ENCODE assay signal across 10 mouse cellular contexts in the genomic region with DNA sequence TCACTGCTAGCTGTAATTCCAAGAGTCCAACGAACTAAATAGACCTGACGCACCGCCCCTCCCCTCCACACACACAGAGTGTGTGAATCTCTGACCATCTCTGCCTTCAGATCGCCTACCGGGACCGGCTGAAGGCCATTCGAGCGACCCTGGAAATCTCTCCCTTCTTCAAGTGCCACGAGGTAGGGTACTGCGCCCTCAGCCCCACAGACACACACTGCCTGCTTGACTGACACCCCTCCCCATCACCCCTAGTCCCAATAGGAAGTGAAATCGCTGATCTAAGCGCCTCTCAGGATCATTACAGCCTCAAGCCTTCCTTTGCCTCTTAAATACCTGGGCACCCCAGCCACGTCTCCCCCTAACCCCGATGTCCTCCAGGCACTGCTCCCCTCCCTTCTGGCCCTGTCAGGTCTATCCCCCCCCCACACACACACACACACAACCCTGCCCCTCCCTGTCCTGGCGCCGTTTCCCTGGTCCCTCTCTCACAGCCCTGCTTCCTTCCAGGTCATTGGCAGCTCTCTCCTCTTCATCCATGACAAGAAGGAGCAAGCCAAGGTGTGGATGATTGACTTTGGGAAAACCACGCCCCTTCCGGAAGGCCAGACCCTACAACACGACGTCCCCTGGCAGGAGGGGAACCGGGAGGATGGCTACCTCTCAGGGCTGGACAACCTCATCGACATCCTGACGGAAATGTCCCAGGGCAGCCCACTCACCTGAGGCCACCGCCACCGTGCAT.
DNase-seq lines count a peak whose midpoint lies in the region; ATAC-seq and TF ChIP-seq lines count a peak whose summit lies in the region.
"Had no signal": no experiment of that assay in that cellular context is flagged by ENCODE, and none has a peak within 500 bp of the region (broad histone marks: within the 10 kb centered on the region; RNA-seq: fewer than 3 reads in every experiment).

No protein-coding gene starts in this region.

- no peak for TF ChIP-seq RAD21 in CH12.LX (IDR thresholded peaks at IDR 0.05; ENCODE audit: low read depth, low read length)

- no peaks in the 10 kb centered on the region for H3K9me3 ChIP-seq in heart, embryonic 14.5 days (ENCODE audit: control insufficient read depth, low read length)
- H3K9me3 ChIP-seq in CH12.LX (replicated peaks; ENCODE audit: low read length): no peaks in the 10 kb centered on the region
- H3K9me3 ChIP-seq in forebrain, embryonic 11.5 days (ENCODE audit: control insufficient read depth, low read length): no peaks in the 10 kb centered on the region
- H3K9me3 ChIP-seq in midbrain, embryonic 10.5 days (replicated peaks): no peaks in the 10 kb centered on the region
- H3K9me3 ChIP-seq: embryonic facial prominence, embryonic 15.5 days had no signal

- no peak overlapping the region for H3K4me3 ChIP-seq in heart, embryonic 14.5 days (ENCODE audit: control insufficient read depth in 1 of 2, insufficient read depth in 1 of 2, low read depth in 1 of 2, low read length in 2 of 2)
- H3K4me3 ChIP-seq in CH12.LX (replicated peaks in 1 of 3; ENCODE audit: low read depth in 2 of 3, low read length in 2 of 3, poor library complexity in 1 of 3): peak overlapping the region in 1 of 3 experiments; percentile 7
- H3K4me3 ChIP-seq in forebrain, embryonic 11.5 days (ENCODE audit: low read depth, low read length): no peak overlapping the region
- H3K4me3 ChIP-seq in midbrain, embryonic 10.5 days: peak overlapping the region; percentile 9; the same call in 1 of the 2 replicates
- H3K4me3 ChIP-seq: embryonic facial prominence, embryonic 15.5 days had no signal

- H3K79me2 ChIP-seq in CH12.LX (replicated peaks; ENCODE audit: control insufficient read depth, extremely low read depth, insufficient read depth, poor library complexity, severe bottlenecking): no peaks in the 10 kb centered on the region

- TF ChIP-seq POLR2A in CH12.LX (IDR thresholded peaks at IDR 0.05; ENCODE audit: low read depth, low read length): no peak

- H3K9ac ChIP-seq in heart, embryonic 14.5 days (ENCODE audit: low read length): no peak overlapping the region
- no peak overlapping the region for H3K9ac ChIP-seq in CH12.LX (ENCODE audit: insufficient read depth, low read depth)
- H3K9ac ChIP-seq in forebrain, embryonic 11.5 days (ENCODE audit: low read length): no peak overlapping the region; the same call in 1 of the 2 replicates
- H3K9ac ChIP-seq: embryonic facial prominence, embryonic 15.5 days had no signal

- in situ Hi-C loops in CH12.LX (cut with MboI; ENCODE audit: low pct_ligation_motif_present, low pct_unique_long_range_greater_than_20kb, low sequenced_read_pairs): loop anchor here (25.0 kb wide), 1 partner anchor 559 kb away; no protein-coding TSS in a partner anchor

- TF ChIP-seq EP300 in CH12.LX (IDR thresholded peaks at IDR 0.05; ENCODE audit: low read length): no peak

- H3K27ac ChIP-seq in heart, embryonic 14.5 days (replicated peaks in 1 of 2; ENCODE audit: control insufficient read depth in 1 of 2, insufficient read depth in 1 of 2, low read depth in 2 of 2, low read length in 2 of 2): peak overlapping the region; percentile 62 to 71
- H3K27ac ChIP-seq in CH12.LX (ENCODE audit: insufficient read depth, low read depth): peak overlapping the region; percentile 27; the same call in 1 of the 2 replicates
- H3K27ac ChIP-seq in forebrain, embryonic 11.5 days (ENCODE audit: low read depth, low read length): no peak overlapping the region
- H3K27ac ChIP-seq in midbrain, embryonic 10.5 days (replicated peaks): 0 out of 2 replicates have a peak overlapping the region, but pooled peaks have one; percentile 13
- H3K27ac ChIP-seq: embryonic facial prominence, embryonic 15.5 days had no signal

- no peak for TF ChIP-seq CTCF in CH12.LX (conservative IDR thresholded peaks at IDR 0.05 in 1 of 2, IDR thresholded peaks at IDR 0.05 in 1 of 2; ENCODE audit: low read depth in 2 of 2, low read length in 2 of 2)

- H3K36me3 ChIP-seq in heart, embryonic 14.5 days (ENCODE audit: control insufficient read depth, insufficient read depth, low read length): peaks cover 26% of the 10 kb centered on the region
- peaks cover 30 to 67% of the 10 kb centered on the region in 2 experiments for H3K36me3 ChIP-seq in CH12.LX (replicated peaks in 1 of 2; ENCODE audit: control insufficient read depth in 1 of 2, insufficient read depth in 1 of 2, low read length in 1 of 2)
- no peaks in the 10 kb centered on the region for H3K36me3 ChIP-seq in forebrain, embryonic 11.5 days (ENCODE audit: control insufficient read depth, insufficient read depth, low read length)
- H3K36me3 ChIP-seq in midbrain, embryonic 10.5 days: peaks cover 4% of the 10 kb centered on the region; the same call in 1 of the 2 replicates

- DNase-seq in heart, postnatal 36 days: no peak
- no peak for DNase-seq in CH12.LX (ENCODE audit: extremely low read depth)
- no peak for DNase-seq in forebrain, embryonic 11.5 days (ENCODE audit: low spot score)
- DNase-seq in midbrain, embryonic 10.5 days (ENCODE audit: low spot score): no peak
- no peak for DNase-seq in urinary bladder, postnatal 36 days (ENCODE audit: low spot score in 2 of 2)
- no peak for DNase-seq in urinary bladder, postnatal 25 days (ENCODE audit: low spot score)
- no peak for DNase-seq in Muller cell, postnatal 12 days (ENCODE audit: inconsistent ontology term)

- ATAC-seq in heart, embryonic 14.5 days (ENCODE audit: insufficient number of reproducible peaks, insufficient read depth, low FRiP score, low read depth): no peak
- 0 out of 2 replicates have a peak, but pooled peaks have one; percentile 13 for ATAC-seq in forebrain, embryonic 11.5 days (replicated peaks; ENCODE audit: low FRiP score)

- 62% methylated on average over 25 of the region's 25 CpGs for WGBS in heart, embryonic 14.5 days
- WGBS in forebrain, embryonic 11.5 days: 64% methylated on average over 25 of the region's 25 CpGs
- 61% methylated on average over 25 of the region's 25 CpGs for WGBS in midbrain, embryonic 10.5 days

- H3K27me3 ChIP-seq in heart, embryonic 14.5 days (ENCODE audit: control insufficient read depth, insufficient read depth, low read length): no peaks in the 10 kb centered on the region
- H3K27me3 ChIP-seq in CH12.LX (replicated peaks): no peaks in the 10 kb centered on the region
- no peaks in the 10 kb centered on the region for H3K27me3 ChIP-seq in forebrain, embryonic 11.5 days (ENCODE audit: control insufficient read depth, insufficient read depth, low read length)
- peaks cover 5% of the 10 kb centered on the region for H3K27me3 ChIP-seq in midbrain, embryonic 10.5 days (ENCODE audit: low read depth, poor library complexity, severe bottlenecking)
- H3K27me3 ChIP-seq: embryonic facial prominence, embryonic 15.5 days had no signal

- H3K4me2 ChIP-seq in heart, embryonic 14.5 days (ENCODE audit: low read length): no peak overlapping the region
- H3K4me2 ChIP-seq in CH12.LX (ENCODE audit: insufficient read depth, low read depth, poor library complexity, severe bottlenecking): no peak overlapping the region
- H3K4me2 ChIP-seq in forebrain, embryonic 11.5 days (ENCODE audit: low read depth, low read length, severe bottlenecking): no peak overlapping the region
- H3K4me2 ChIP-seq: embryonic facial prominence, embryonic 15.5 days; liver, embryonic 11.5 days had no signal

- H3K4me1 ChIP-seq in heart, embryonic 14.5 days (ENCODE audit: control insufficient read depth in 2 of 2, insufficient read depth in 2 of 2, low read length in 2 of 2): peaks cover 26 to 40% of the 10 kb centered on the region in 2 experiments
- peaks cover 61 to 96% of the 10 kb centered on the region in 2 experiments for H3K4me1 ChIP-seq in CH12.LX (ENCODE audit: control insufficient read depth in 1 of 2, insufficient read depth in 2 of 2)
- peaks cover 4% of the 10 kb centered on the region; the same call in 1 of the 2 replicates for H3K4me1 ChIP-seq in forebrain, embryonic 11.5 days (replicated peaks; ENCODE audit: control insufficient read depth, insufficient read depth, low read length)
- H3K4me1 ChIP-seq in midbrain, embryonic 10.5 days: peaks cover 43% of the 10 kb centered on the region

- intact Hi-C loops in heart, postnatal 36 days (cut with DNase I): no loop called here

- dilution Hi-C loops in CH12.LX (cut with MboI; ENCODE audit: extremely low pct_ligation_motif_present, extremely low pct_unique_long_range_greater_than_20kb, low sequenced_read_pairs): no loop called here

TF ChIP-seq in CH12.LX, 34 proteins besides CTCF, POLR2A, EP300 and RAD21:
- TF ChIP-seq MAFK (IDR thresholded peaks at IDR 0.05; ENCODE audit: insufficient replicate concordance, low read length) (peak; percentile 83), USF1 (IDR thresholded peaks at IDR 0.05; ENCODE audit: low read depth, low read length) (no peak), MAX (IDR thresholded peaks at IDR 0.05; ENCODE audit: low read length) (no peak), ELF1 (IDR thresholded peaks at IDR 0.05; ENCODE audit: low read depth, low read length) (no peak)
TF ChIP-seq in CH12.LX: peak in this region for 1.
